Comparison of ENCODE assay signal across 8 mouse cellular contexts in genomic region chrX:48207761-48208487, GRCm38 (mm10). TPM values are rescaled to one million over a fixed set of nuclear protein-coding genes. Genes with fewer than 3 reads are reported as not detected.
A peak's percentile ranks its signal among the peaks of the same experiment; 100 is the strongest.
DNase-seq lines count a peak whose midpoint lies in the region; ATAC-seq and TF ChIP-seq lines count a peak whose summit lies in the region.

No protein-coding gene starts in this region.

- peak; percentile 25 to 50 for DNase-seq in layer of hippocampus, postnatal 10 days (ENCODE audit: low spot score in 2 of 2)
- DNase-seq in layer of hippocampus, adult 9-10 months (ENCODE audit: low spot score) = no peak
- DNase-seq in ZHBTc4 (ENCODE audit: low read depth, low spot score) = peak; percentile 62
- peak; percentile 27 for DNase-seq in embryo, embryonic 10.5 days (ENCODE audit: low spot score)
- peak; percentile 18 for DNase-seq in kidney, postnatal 0 days (ENCODE audit: low spot score)
- DNase-seq in lung, postnatal 36 days = peak; percentile 22
- no peak for DNase-seq in spleen, adult 2 months (ENCODE audit: low read depth in 1 of 2, low spot score in 2 of 2)

- H3K27me3 ChIP-seq in heart, embryonic 14.5 days (ENCODE audit: control insufficient read depth, insufficient read depth, low read length) = no peaks in the 10 kb centered on the region
- H3K27me3 ChIP-seq in kidney, postnatal 0 days (ENCODE audit: insufficient read depth, low read length) = no peaks in the 10 kb centered on the region
- H3K27me3 ChIP-seq in spleen, adult 2 months (ENCODE audit: control insufficient read depth, insufficient read depth, low read length) = no peaks in the 10 kb centered on the region; the same call in 1 of the 2 replicates

- no peak for TF ChIP-seq CTCF in kidney, postnatal 0 days (IDR thresholded peaks at IDR 0.05; ENCODE audit: low read depth)
- TF ChIP-seq CTCF in spleen, adult 2 months (IDR thresholded peaks at IDR 0.05; ENCODE audit: extremely low read depth, insufficient read depth, insufficient read length, insufficient replicate concordance) = no peak

- peak; percentile 67 for ATAC-seq in heart, embryonic 14.5 days (ENCODE audit: insufficient number of reproducible peaks, insufficient read depth, low FRiP score, low read depth)
- ATAC-seq in kidney, postnatal 0 days (replicated peaks; ENCODE audit: low FRiP score, low read depth) = peak; percentile 79

- H3K4me1 ChIP-seq in heart, embryonic 14.5 days (ENCODE audit: control insufficient read depth in 2 of 2, insufficient read depth in 2 of 2, low read length in 2 of 2) = no peaks in the 10 kb centered on the region
- no peaks in the 10 kb centered on the region for H3K4me1 ChIP-seq in kidney, postnatal 0 days (replicated peaks; ENCODE audit: insufficient read depth, low read length)
- no peaks in the 10 kb centered on the region; the same call in 1 of the 2 replicates for H3K4me1 ChIP-seq in spleen, adult 2 months (ENCODE audit: control insufficient read depth, insufficient read depth, insufficient read length)

- no peak for TF ChIP-seq POLR2A in spleen, adult 2 months (IDR thresholded peaks at IDR 0.05; ENCODE audit: low read depth, low read length)

- no peaks in the 10 kb centered on the region for H3K36me3 ChIP-seq in heart, embryonic 14.5 days (ENCODE audit: control insufficient read depth, insufficient read depth, low read length)
- H3K36me3 ChIP-seq in kidney, postnatal 0 days (ENCODE audit: insufficient read depth, low read length) = no peaks in the 10 kb centered on the region
- H3K36me3 ChIP-seq in spleen, adult 2 months (ENCODE audit: control insufficient read depth, insufficient read depth, low read length) = 0 out of 2 replicates have a peak, but pooled peaks cover 1% of the 10 kb centered on the region

- 17% methylated on average over 36 of the region's 36 CpGs for WGBS in heart, embryonic 14.5 days
- 19% methylated on average over 35 of the region's 36 CpGs for WGBS in kidney, postnatal 0 days
- WGBS in spleen, adult 2 months = 22% methylated on average over 36 of the region's 36 CpGs

- H3K27ac ChIP-seq in heart, embryonic 14.5 days (replicated peaks in 1 of 2; ENCODE audit: control insufficient read depth in 1 of 2, insufficient read depth in 1 of 2, low read depth in 2 of 2, low read length in 2 of 2) = peak overlapping the region in 1 of 2 experiments; percentile 41; a peak in 1 of 4 replicates
- H3K27ac ChIP-seq in kidney, postnatal 0 days = peak overlapping the region; percentile 68; the same call in 1 of the 2 replicates
- H3K27ac ChIP-seq in spleen, adult 2 months (ENCODE audit: insufficient read depth, low read length) = peak overlapping the region; percentile 65

- H3K9ac ChIP-seq in heart, embryonic 14.5 days (ENCODE audit: low read length) = peak overlapping the region; percentile 75
- peak overlapping the region; percentile 60 for H3K9ac ChIP-seq in kidney, postnatal 0 days (ENCODE audit: low read depth, low read length)

- H3K9me3 ChIP-seq in heart, embryonic 14.5 days (ENCODE audit: control insufficient read depth, low read length) = no peaks in the 10 kb centered on the region
- no peaks in the 10 kb centered on the region for H3K9me3 ChIP-seq in kidney, postnatal 0 days (replicated peaks; ENCODE audit: low read length)

- peak overlapping the region; percentile 64 for H3K4me2 ChIP-seq in heart, embryonic 14.5 days (ENCODE audit: low read length)
- H3K4me2 ChIP-seq in kidney, postnatal 0 days (ENCODE audit: low read length) = peak overlapping the region; percentile 57

- peak overlapping the region; percentile 71 to 86 for H3K4me3 ChIP-seq in heart, embryonic 14.5 days (ENCODE audit: control insufficient read depth in 1 of 2, insufficient read depth in 1 of 2, low read depth in 1 of 2, low read length in 2 of 2)
- peak overlapping the region; percentile 67 for H3K4me3 ChIP-seq in kidney, postnatal 0 days (replicated peaks; ENCODE audit: low read depth, low read length)
- peak overlapping the region; percentile 78 for H3K4me3 ChIP-seq in spleen, adult 2 months (ENCODE audit: extremely low read depth, insufficient read depth, insufficient read length)

RNA-seq across cellular contexts. Expression of gene Zdhhc9, which starts 0.8 kb away (rescaled TPM):
- total RNA-seq in layer of hippocampus, postnatal 10 days (2021) = 10 to 100 TPM; 49.9 to 52.1 TPM
- 3.9 TPM in 2 replicates for polyA plus RNA-seq in heart, embryonic 14.5 days (2014; fragmentation: Nextera tagmentation; extraction: Ambion mirVana)
- 3.8 and 5.1 TPM in 2 replicates for polyA plus RNA-seq in kidney, postnatal 0 days (2015; fragmentation: Nextera tagmentation; extraction: Ambion mirVana)
- polyA plus RNA-seq in spleen, adult 2 months (2012; rRNA removed) = 9.7 and 11.2 TPM in 2 replicates

RNA-seq across cellular contexts. Expression of gene Utp14a, which starts 48.7 kb away (rescaled TPM):
- 10 to 100 TPM; 18.4 to 22.4 TPM for total RNA-seq in layer of hippocampus, postnatal 10 days (2021)
- polyA plus RNA-seq in heart, embryonic 14.5 days (2014; fragmentation: Nextera tagmentation; extraction: Ambion mirVana) = 9.5 and 10.8 TPM in 2 replicates
- 14.0 and 16.2 TPM in 2 replicates for polyA plus RNA-seq in kidney, postnatal 0 days (2015; fragmentation: Nextera tagmentation; extraction: Ambion mirVana)
- 2.1 and 2.4 TPM in 2 replicates for polyA plus RNA-seq in spleen, adult 2 months (2012; rRNA removed)

Comparison
In these comparisons a context has a peak if more than half of its experiments do, and no peak if none do; other contexts are left out.
1. DNase-seq: peak in layer of hippocampus, postnatal 10 days (2 of 2), ZHBTc4 (single experiment), embryo, embryonic 10.5 days (single experiment), kidney, postnatal 0 days (single experiment) and lung, postnatal 36 days (single experiment); none in layer of hippocampus, adult 9-10 months (single experiment) and spleen, adult 2 months (0 of 2).
2. Peak in every context shown above with its lines, with median percentiles within 50 percentile points of each other: H3K4me3 ChIP-seq.